Mouse (Mus musculus) central nervous system, embryonic 11.5 days (tissue): ENCODE measurements around the gene Ttn. TPM values are rescaled to one million over a fixed set of nuclear protein-coding genes. Genes with fewer than 3 reads are reported as not detected.

Experiments
- polyA plus RNA-seq: library from polyadenylated mRNA; depleted of rRNA; stranded (reverse); fragments of >200 nt; gene quantifications from 2 replicates; pipeline ENCODE4 v1.2.3, GENCODE M21; 2012; rRNA removed

Ttn gene
- polyA plus RNA-seq: 0.96 and 4.2 TPM in 2 replicates

GRCm38 (mm10) chr2:76982391-76983145 is at the start of gene Ttn:
Ttn (minus strand) TSS chr2:76982547.

GRCm38 (mm10) chr2:76674725-76675427 is 307.5 kb downstream of the Ttn start, which contains the start of gene Plekha3:
Plekha3 (plus strand) TSS chr2:76675281.

GRCm38 (mm10) chr2:76672966-76673392 is 309.4 kb downstream of the Ttn start, which contains the start of gene Fkbp7:
Fkbp7 (minus strand) TSS chr2:76673116.

Other genes starting within 250 kb of the Ttn start
- 5.3 and 9.4 TPM in 2 replicates for gene Ccdc141, start 188.1 kb upstream of the Ttn start, polyA plus RNA-seq